Mouse (Mus musculus) lung, postnatal 0 days (tissue): ENCODE measurements around the gene Rab27a.
"Not testable (repeated sequence)": the region's sequence is repeated elsewhere in the genome, so short reads cannot be mapped to it uniquely, and the experiment has no call there.

Experiments
- CTCF ChIP-seq: IDR thresholded peaks from 2 replicates; pipeline ENCODE4 v1.5.1; 2016; ENCODE audit warnings: antibody characterized with exemption, mild to moderate bottlenecking
- EP300 ChIP-seq: IDR thresholded peaks from 2 replicates; pipeline ENCODE4 v1.6.1; 2016; ENCODE audit warnings: antibody characterized with exemption, mild to moderate bottlenecking, control low read depth

- TF ChIP-seq CTCF, EP300: not testable (repeated sequence)
Measured at GRCm38 (mm10) chr9:73116704-73117103, 72.0 kb downstream of the Rab27a start.
